In the genomic region with DNA sequence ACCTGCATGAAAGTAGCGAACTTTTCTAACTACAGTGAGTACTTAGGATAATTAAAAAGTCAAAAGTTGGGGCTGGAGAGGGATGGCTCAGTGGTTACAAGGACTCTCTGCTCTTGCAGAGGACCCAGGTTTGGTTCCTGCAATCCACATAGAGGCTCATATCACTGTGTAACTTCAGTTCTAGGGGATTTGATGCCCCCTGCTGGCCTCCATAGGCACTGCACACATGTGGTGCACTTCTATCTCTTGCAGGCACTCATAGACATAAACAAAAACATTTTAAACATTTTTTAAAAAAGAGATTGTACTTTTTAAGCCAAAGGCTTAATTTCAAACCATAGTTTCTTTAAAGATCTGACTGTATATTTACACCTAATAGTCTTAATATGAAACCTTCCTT, we compare ENCODE assay signal across 18 mouse cellular contexts.
DNase-seq lines count a peak whose midpoint lies in the region; ATAC-seq and TF ChIP-seq lines count a peak whose summit lies in the region.
"Had no signal": no experiment of that assay in that cellular context is flagged by ENCODE, and none has a peak within 500 bp of the region (broad histone marks: within the 10 kb centered on the region; RNA-seq: fewer than 3 reads in every experiment).

No protein-coding gene starts in this region.

- H3K9me3 ChIP-seq in forebrain, postnatal 0 days (ENCODE audit: low read length), result no peaks in the 10 kb centered on the region
- H3K9me3 ChIP-seq in forebrain, embryonic 16.5 days (ENCODE audit: control insufficient read depth, low read length), result no peaks in the 10 kb centered on the region
- no peaks in the 10 kb centered on the region for H3K9me3 ChIP-seq in stomach, postnatal 0 days (ENCODE audit: control insufficient read depth, low read length)
- H3K9me3 ChIP-seq: hindbrain, embryonic 10.5 days; kidney, embryonic 15.5 days; limb, embryonic 13.5 days; midbrain, embryonic 13.5 days had no signal

- WGBS in forebrain, postnatal 0 days, result 100% methylated on average over 1 of the region's 1 CpGs
- WGBS in forebrain, embryonic 16.5 days, result 90% methylated on average over 1 of the region's 1 CpGs
- 100% methylated on average over 1 of the region's 1 CpGs for WGBS in stomach, postnatal 0 days

- H3K4me1 ChIP-seq in forebrain, postnatal 0 days (ENCODE audit: insufficient read depth), result no peaks in the 10 kb centered on the region
- H3K4me1 ChIP-seq in forebrain, embryonic 16.5 days (replicated peaks; ENCODE audit: control insufficient read depth, insufficient read depth, low read length), result no peaks in the 10 kb centered on the region
- no peaks in the 10 kb centered on the region for H3K4me1 ChIP-seq in stomach, postnatal 0 days (replicated peaks; ENCODE audit: control insufficient read depth, insufficient read depth)
- H3K4me1 ChIP-seq: limb, embryonic 13.5 days had no signal

- no peak overlapping the region for H3K9ac ChIP-seq in forebrain, postnatal 0 days
- H3K9ac ChIP-seq in forebrain, embryonic 16.5 days (replicated peaks; ENCODE audit: low read depth, low read length), result no peak overlapping the region
- no peak overlapping the region for H3K9ac ChIP-seq in stomach, postnatal 0 days (ENCODE audit: low read length)
- H3K9ac ChIP-seq: kidney, embryonic 15.5 days; limb, embryonic 13.5 days; midbrain, embryonic 13.5 days had no signal

- H3K4me3 ChIP-seq in forebrain, postnatal 0 days (ENCODE audit: low read depth, low read length), result no peak overlapping the region
- no peak overlapping the region for H3K4me3 ChIP-seq in forebrain, embryonic 16.5 days (replicated peaks; ENCODE audit: low read length)
- H3K4me3 ChIP-seq in layer of hippocampus, adult 2 months, result no peak overlapping the region
- no peak overlapping the region for H3K4me3 ChIP-seq in stomach, postnatal 0 days (ENCODE audit: low read depth, low read length)
- H3K4me3 ChIP-seq: hindbrain, embryonic 10.5 days; kidney, embryonic 15.5 days; limb, embryonic 13.5 days; midbrain, embryonic 13.5 days had no signal

- TF ChIP-seq EP300 in stomach, postnatal 0 days (optimal IDR thresholded peaks at IDR 0.05), result no peak

- no peaks in the 10 kb centered on the region for H3K36me3 ChIP-seq in forebrain, postnatal 0 days (ENCODE audit: insufficient read depth)
- H3K36me3 ChIP-seq in forebrain, embryonic 16.5 days (ENCODE audit: control insufficient read depth, insufficient read depth), result no peaks in the 10 kb centered on the region
- no peaks in the 10 kb centered on the region for H3K36me3 ChIP-seq in stomach, postnatal 0 days (ENCODE audit: control insufficient read depth, insufficient read depth, low read length)
- H3K36me3 ChIP-seq: hindbrain, embryonic 10.5 days; kidney, embryonic 15.5 days; limb, embryonic 13.5 days; midbrain, embryonic 13.5 days had no signal

- peak; percentile 9; the same call in 1 of the 2 replicates for TF ChIP-seq CTCF in forebrain, postnatal 0 days (IDR thresholded peaks at IDR 0.05; ENCODE audit: low read depth)
- TF ChIP-seq CTCF in layer of hippocampus, adult 2 months (conservative IDR thresholded peaks at IDR 0.05), result peak; percentile 42
- peak; percentile 42 for TF ChIP-seq CTCF in stomach, postnatal 0 days (IDR thresholded peaks at IDR 0.05; ENCODE audit: low read depth)

- no peak overlapping the region for H3K4me2 ChIP-seq in forebrain, postnatal 0 days (ENCODE audit: low read depth)
- H3K4me2 ChIP-seq in forebrain, embryonic 16.5 days (ENCODE audit: low read length), result no peak overlapping the region
- no peak overlapping the region for H3K4me2 ChIP-seq in stomach, postnatal 0 days (replicated peaks; ENCODE audit: low read depth)
- H3K4me2 ChIP-seq: kidney, embryonic 15.5 days; limb, embryonic 13.5 days; midbrain, embryonic 13.5 days had no signal

- no peak overlapping the region for H3K27ac ChIP-seq in forebrain, postnatal 0 days (ENCODE audit: low read depth, low read length)
- no peak overlapping the region for H3K27ac ChIP-seq in forebrain, embryonic 16.5 days (ENCODE audit: low read length)
- H3K27ac ChIP-seq in layer of hippocampus, adult 2 months, result no peak overlapping the region
- no peak overlapping the region for H3K27ac ChIP-seq in stomach, postnatal 0 days (replicated peaks)
- H3K27ac ChIP-seq: hindbrain, embryonic 10.5 days; kidney, embryonic 15.5 days; limb, embryonic 13.5 days; midbrain, embryonic 13.5 days had no signal

- no peaks in the 10 kb centered on the region for H3K27me3 ChIP-seq in forebrain, postnatal 0 days (ENCODE audit: insufficient read depth, low read length)
- H3K27me3 ChIP-seq in forebrain, embryonic 16.5 days (replicated peaks; ENCODE audit: control insufficient read depth, insufficient read depth, low read length), result no peaks in the 10 kb centered on the region
- H3K27me3 ChIP-seq in stomach, postnatal 0 days (ENCODE audit: control insufficient read depth, insufficient read depth, low read length), result no peaks in the 10 kb centered on the region
- H3K27me3 ChIP-seq: kidney, embryonic 15.5 days; limb, embryonic 13.5 days; midbrain, embryonic 13.5 days had no signal

- DNase-seq in forebrain, postnatal 0 days, result no peak
- no peak for DNase-seq in layer of hippocampus, adult 2 months (ENCODE audit: low spot score in 2 of 2)
- no peak for DNase-seq in layer of hippocampus, adult 18-20 months (ENCODE audit: low spot score in 2 of 2)
- peak; percentile 11 for DNase-seq in thymus, postnatal 4 days
- DNase-seq in thymus, adult 18-20 months, result no peak
- no peak for DNase-seq in stomach, postnatal 0 days (ENCODE audit: low spot score)
- DNase-seq in cerebellum, adult 18-20 months, result no peak
- DNase-seq: adrenal gland, postnatal 14 days; cerebellum, adult 9-11 months; lung, adult 18-20 months; retina, postnatal 1 day; right cerebral cortex, postnatal 4 days had no signal

- no peak for ATAC-seq in forebrain, postnatal 0 days
- no peak for ATAC-seq in forebrain, embryonic 16.5 days
- no peak for ATAC-seq in stomach, postnatal 0 days (ENCODE audit: low FRiP score, low TSS enrichment)
- ATAC-seq: activated CD4-positive, CD25-positive, alpha-beta regulatory T cell, adult 4 months; midbrain, embryonic 13.5 days had no signal
